Mouse (Mus musculus) forebrain, postnatal 0 days (tissue): ENCODE data around the gene Gimap4. TPM values are rescaled to one million over a fixed set of nuclear protein-coding genes. Genes with fewer than 3 reads are reported as not detected.
A peak's percentile ranks its signal among the peaks of the same experiment; 100 is the strongest.

ENCODE experiments used
- ATAC-seq: fragments of 200-750 bp; cut with Nextera tagmentation; 2 replicates; pipeline ENCODE4 v1.8.0; 2017; ENCODE audit warnings: mild to moderate bottlenecking, moderate library complexity
- DNase-seq: peaks from one replicate; pipeline ENCODE4 v3.0.0-alpha.2; 2015
- H3K27ac ChIP-seq: fragments of 300-500 bp; sonication (generic); 2 replicates; pipeline ENCODE4 v1.5.1; 2014; ENCODE audit warnings: low read depth, mild to moderate bottlenecking, antibody characterized with exemption, low read length, moderate library complexity, mixed read lengths
- H3K27me3 ChIP-seq: fragments of 300-500 bp; sonication (generic); 2 replicates; pipeline ENCODE4 v1.6.1; 2014; ENCODE audit warnings: mild to moderate bottlenecking, low read length, mixed read lengths; ENCODE audit not compliant: insufficient read depth
- H3K36me3 ChIP-seq: fragments of 300-500 bp; sonication (generic); 2 replicates; pipeline ENCODE4 v1.6.1; 2014; ENCODE audit warnings: mild to moderate bottlenecking, moderate library complexity; ENCODE audit not compliant: insufficient read depth
- H3K4me1 ChIP-seq: fragments of 300-500 bp; sonication (generic); 2 replicates; pipeline ENCODE4 v1.6.1; 2014; ENCODE audit warnings: antibody characterized with exemption; ENCODE audit not compliant: insufficient read depth
- H3K4me2 ChIP-seq: fragments of 300-500 bp; sonication (generic); 2 replicates; pipeline ENCODE4 v1.6.1; 2014; ENCODE audit warnings: low read depth, mild to moderate bottlenecking, moderate library complexity
- H3K4me3 ChIP-seq: fragments of 300-500 bp; sonication (generic); 2 replicates; pipeline ENCODE4 v1.5.1; 2014; ENCODE audit warnings: low read depth, low read length, mixed read lengths
- H3K9ac ChIP-seq: fragments of 300-500 bp; sonication (generic); 2 replicates; pipeline ENCODE4 v1.6.1; 2014; ENCODE audit warnings: mild to moderate bottlenecking
- H3K9me3 ChIP-seq: fragments of 300-500 bp; sonication (generic); 2 replicates; pipeline ENCODE4 v1.6.1; 2016; ENCODE audit warnings: low read length
- CTCF ChIP-seq: sonication (generic); IDR thresholded peaks from 2 replicates; pipeline ENCODE4 v1.5.1; 2016; ENCODE audit warnings: antibody characterized with exemption, control low read depth, low read depth
- WGBS: fragments of 180-500 bp; shearing (Covaris S2); extraction: QIAGEN DNeasy Blood & Tissue Kit; methylation state at CpG from one replicate; pipeline ENCODE4 v1.1.7; 2014; 5-methylcytosine and 5-hydroxymethylcytosine counted together
- polyA plus RNA-seq: library from polyadenylated mRNA; unstranded; fragments of >200 nt; fragmentation: Nextera tagmentation; extraction: Ambion mirVana; gene quantifications from 2 replicates; pipeline ENCODE4 v1.2.1, GENCODE M21; 2015
- total RNA-seq: library from RNA; depleted of rRNA; stranded (reverse); fragments of >200 nt; gene quantifications from 2 replicates; pipeline ENCODE4 v1.2.3, GENCODE M21; 2014

Gimap4 gene
- total and polyA plus RNA-seq, 2 experiments from 2014 or later: 0.48 to 0.52 TPM

- WGBS: 75% methylated on average over 4 of the region's 4 CpGs
- no peak for DNase-seq
- Histone ChIP-seq H3K4me1 (no peaks in the 10 kb centered on the region), H3K4me3 (no peak overlapping the region), H3K36me3 (no peaks in the 10 kb centered on the region), H3K4me2 (no peak overlapping the region), H3K9ac (no peak overlapping the region), H3K9me3 (no peaks in the 10 kb centered on the region), H3K27me3 (no peaks in the 10 kb centered on the region), H3K27ac (no peak overlapping the region)
- no peak for TF ChIP-seq CTCF
- no peak for ATAC-seq
Observed at GRCm38 (mm10) chr6:48664750-48665149, 19.6 kb upstream of the Gimap4 start.

- Histone ChIP-seq H3K27ac (no peak overlapping the region), H3K27me3 (no peaks in the 10 kb centered on the region), H3K9ac (no peak overlapping the region), H3K4me3 (no peak overlapping the region), H3K9me3 (no peaks in the 10 kb centered on the region), H3K36me3 (no peaks in the 10 kb centered on the region), H3K4me1 (no peaks in the 10 kb centered on the region), H3K4me2 (no peak overlapping the region)
- DNase-seq: no peak
- WGBS: 92% methylated on average over 9 of the region's 9 CpGs
- no peak for ATAC-seq
- TF ChIP-seq CTCF: no peak
Observed at GRCm38 (mm10) chr6:48665471-48665870, 18.9 kb upstream of the Gimap4 start.

DNA sequence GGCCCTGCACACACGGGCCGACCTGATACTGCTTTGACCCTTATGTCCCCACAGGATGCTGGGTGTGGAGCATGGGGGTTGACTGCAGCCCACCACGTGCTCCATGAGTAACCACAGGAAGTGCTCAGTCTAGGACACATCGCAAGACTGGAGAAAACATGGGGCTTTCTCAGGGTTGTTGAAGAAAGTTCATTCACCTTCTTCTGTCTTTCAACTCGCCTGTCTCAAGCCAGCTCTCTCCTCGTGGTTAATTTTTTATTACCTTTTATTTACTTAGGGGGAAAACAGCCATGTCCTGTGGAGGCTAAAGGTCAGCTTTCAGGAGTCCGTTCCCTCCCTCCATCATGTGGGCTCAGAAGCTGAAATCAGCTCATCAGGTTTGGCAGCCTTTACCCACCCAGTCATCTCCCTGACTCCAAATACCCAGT lies 18.2 kb upstream of the Gimap4 start:
- 75% methylated on average over 7 of the region's 7 CpGs for WGBS
- Histone ChIP-seq H3K27ac (no peak overlapping the region), H3K9ac (no peak overlapping the region), H3K27me3 (no peaks in the 10 kb centered on the region), H3K4me1 (no peaks in the 10 kb centered on the region), H3K4me3 (no peak overlapping the region), H3K36me3 (no peaks in the 10 kb centered on the region), H3K4me2 (no peak overlapping the region), H3K9me3 (no peaks in the 10 kb centered on the region)
- no peak for DNase-seq
- TF ChIP-seq CTCF: no peak
- no peak for ATAC-seq

DNA sequence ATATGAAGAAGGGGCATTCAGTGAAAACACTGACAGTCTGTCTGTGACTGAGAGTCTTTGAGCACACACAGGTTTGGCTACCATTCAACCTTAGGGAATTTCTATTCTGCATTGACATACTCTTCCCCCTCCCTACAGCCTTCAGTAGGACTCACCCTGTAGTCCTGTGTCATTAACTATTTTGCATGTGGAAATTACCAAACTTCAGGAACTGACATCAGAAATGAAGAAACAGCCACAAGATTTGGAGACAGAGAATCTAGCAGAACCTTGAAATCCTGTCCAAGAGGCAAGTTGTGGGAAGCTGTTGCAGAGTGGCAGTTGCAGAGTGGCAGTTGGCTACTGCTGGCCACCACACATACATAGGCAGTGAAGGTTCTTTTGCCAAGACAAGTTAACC lies 16.3 kb upstream of the Gimap4 start:
- Histone ChIP-seq H3K4me2 (no peak overlapping the region), H3K27ac (no peak overlapping the region), H3K27me3 (no peaks in the 10 kb centered on the region), H3K9ac (no peak overlapping the region), H3K9me3 (no peaks in the 10 kb centered on the region), H3K36me3 (no peaks in the 10 kb centered on the region), H3K4me3 (no peak overlapping the region), H3K4me1 (no peaks in the 10 kb centered on the region)
- ATAC-seq (no peak), DNase-seq (no peak)
- no peak for TF ChIP-seq CTCF

- Histone ChIP-seq H3K9me3 (no peaks in the 10 kb centered on the region), H3K36me3 (no peaks in the 10 kb centered on the region), H3K4me3 (no peak overlapping the region), H3K9ac (no peak overlapping the region), H3K27ac (no peak overlapping the region), H3K4me1 (no peaks in the 10 kb centered on the region), H3K27me3 (no peaks in the 10 kb centered on the region), H3K4me2 (no peak overlapping the region)
- no peak for TF ChIP-seq CTCF
- WGBS: 54% methylated on average over 2 of the region's 2 CpGs
- DNase-seq (no peak), ATAC-seq (no peak)
Observed at GRCm38 (mm10) chr6:48669446-48669969, 14.8 kb upstream of the Gimap4 start.

GRCm38 (mm10) chr6:48674291-48675058 lies 9.9 kb upstream of the Gimap4 start:
- H3K4me2 ChIP-seq: no peak overlapping the region
- H3K27ac ChIP-seq: no peak overlapping the region
- no peaks in the 10 kb centered on the region for H3K9me3 ChIP-seq
- no peak for TF ChIP-seq CTCF
- H3K4me1 ChIP-seq: no peaks in the 10 kb centered on the region
- no peaks in the 10 kb centered on the region for H3K36me3 ChIP-seq
- DNase-seq (no peak), ATAC-seq (no peak)
- no peak overlapping the region for H3K9ac ChIP-seq
- H3K27me3 ChIP-seq: no peaks in the 10 kb centered on the region
- H3K4me3 ChIP-seq: no peak overlapping the region
- WGBS: 94% methylated on average over 9 of the region's 9 CpGs

DNA sequence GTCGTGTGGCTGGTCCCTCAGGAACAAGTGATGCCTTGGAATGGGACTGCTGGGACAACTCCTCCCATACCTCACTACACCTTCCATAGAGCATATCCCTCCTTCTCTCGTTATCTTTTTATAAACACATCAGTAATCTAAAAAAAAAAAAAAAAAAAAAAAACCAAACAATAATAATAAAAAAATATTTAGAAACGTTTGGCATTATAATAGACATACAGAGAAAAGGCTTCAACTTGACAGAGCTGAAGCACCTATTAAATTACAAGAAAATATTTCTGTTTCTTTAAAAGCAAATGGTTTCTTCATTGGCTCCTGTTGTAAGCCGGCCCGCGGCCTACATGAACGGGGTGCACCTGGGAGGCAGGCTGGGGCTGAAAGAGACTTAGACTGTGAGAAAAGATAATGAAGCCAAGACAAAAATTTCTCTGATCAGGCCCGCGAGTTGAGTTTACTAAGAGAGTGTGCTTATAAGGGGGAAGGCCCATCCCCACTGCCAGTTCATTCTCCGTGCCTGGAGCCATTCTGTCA lies 8.9 kb upstream of the Gimap4 start:
- Histone ChIP-seq H3K27me3 (no peaks in the 10 kb centered on the region), H3K9me3 (no peaks in the 10 kb centered on the region), H3K9ac (no peak overlapping the region), H3K4me3 (no peak overlapping the region), H3K4me1 (no peaks in the 10 kb centered on the region), H3K27ac (no peak overlapping the region), H3K4me2 (peak overlapping the region; percentile 6; the same call in 1 of the 2 replicates), H3K36me3 (no peaks in the 10 kb centered on the region)
- DNase-seq (no peak), ATAC-seq (no peak)
- no peak for TF ChIP-seq CTCF
- 44% methylated on average over 10 of the region's 10 CpGs for WGBS
